Mouse (Mus musculus) hindbrain, postnatal 0 days (tissue): ENCODE data around the gene Ube2e1. TPM values are rescaled to one million over a fixed set of nuclear protein-coding genes. Genes with fewer than 3 reads are reported as not detected.

Experiments
- ATAC-seq: fragments of 200-750 bp; cut with Nextera tagmentation; 2 replicates; pipeline ENCODE4 v1.8.0; 2017; ENCODE audit warnings: mild to moderate bottlenecking, moderate TSS enrichment, moderate library complexity
- DNase-seq: peaks from one replicate; pipeline ENCODE4 v3.0.0-alpha.2; 2015; ENCODE audit warnings: low spot score
- H3K27ac ChIP-seq: fragments of 300-500 bp; sonication (generic); 2 replicates; pipeline ENCODE4 v1.5.1; 2014; ENCODE audit warnings: mild to moderate bottlenecking
- H3K27me3 ChIP-seq: fragments of 300-500 bp; sonication (generic); 2 replicates; pipeline ENCODE4 v1.6.1; 2014; ENCODE audit warnings: low read length, mixed read lengths; ENCODE audit not compliant: insufficient read depth
- H3K36me3 ChIP-seq: fragments of 300-500 bp; sonication (generic); 2 replicates; pipeline ENCODE4 v1.6.1; 2014; ENCODE audit warnings: low read length, mixed read lengths; ENCODE audit not compliant: insufficient read depth
- H3K4me1 ChIP-seq: fragments of 300-500 bp; sonication (generic); 2 replicates; pipeline ENCODE4 v1.6.1; 2014; ENCODE audit warnings: antibody characterized with exemption, low read length, mixed read lengths; ENCODE audit not compliant: insufficient read depth
- H3K4me2 ChIP-seq: fragments of 300-500 bp; sonication (generic); 2 replicates; pipeline ENCODE4 v1.6.1; 2014; ENCODE audit warnings: low read depth, mild to moderate bottlenecking, low read length, moderate library complexity, mixed read lengths
- H3K4me3 ChIP-seq: fragments of 300-500 bp; sonication (generic); 2 replicates; pipeline ENCODE4 v1.5.1; 2014; ENCODE audit warnings: low read length
- H3K9ac ChIP-seq: fragments of 300-500 bp; sonication (generic); replicated peaks from 2 replicates; pipeline ENCODE4 v1.6.1; 2014; ENCODE audit warnings: mild to moderate bottlenecking, low read length, moderate library complexity, mixed read lengths
- H3K9me3 ChIP-seq: fragments of 300-500 bp; sonication (generic); 2 replicates; pipeline ENCODE4 v1.6.1; 2016; ENCODE audit warnings: low read length, mixed read lengths
- CTCF ChIP-seq: IDR thresholded peaks from 2 replicates; pipeline ENCODE4 v1.5.1; 2016; ENCODE audit warnings: antibody characterized with exemption, control low read depth, low read depth
- WGBS: fragments of 180-500 bp; shearing (Covaris S2); extraction: QIAGEN DNeasy Blood & Tissue Kit; methylation state at CpG from one replicate; pipeline ENCODE4 v1.1.7; 2014; 5-methylcytosine and 5-hydroxymethylcytosine counted together
- polyA plus RNA-seq: library from polyadenylated mRNA; unstranded; fragments of >200 nt; fragmentation: Nextera tagmentation; extraction: Ambion mirVana; gene quantifications from 2 replicates; pipeline ENCODE4 v1.2.1, GENCODE M21; 2015
- total RNA-seq: library from RNA; depleted of rRNA; stranded (reverse); fragments of >200 nt; gene quantifications from 2 replicates; pipeline ENCODE4 v1.2.3, GENCODE M21; 2014

Gene Ube2e1
- total and polyA plus RNA-seq, 2 experiments from 2014 or later = 33.5 to 157 TPM

DNA sequence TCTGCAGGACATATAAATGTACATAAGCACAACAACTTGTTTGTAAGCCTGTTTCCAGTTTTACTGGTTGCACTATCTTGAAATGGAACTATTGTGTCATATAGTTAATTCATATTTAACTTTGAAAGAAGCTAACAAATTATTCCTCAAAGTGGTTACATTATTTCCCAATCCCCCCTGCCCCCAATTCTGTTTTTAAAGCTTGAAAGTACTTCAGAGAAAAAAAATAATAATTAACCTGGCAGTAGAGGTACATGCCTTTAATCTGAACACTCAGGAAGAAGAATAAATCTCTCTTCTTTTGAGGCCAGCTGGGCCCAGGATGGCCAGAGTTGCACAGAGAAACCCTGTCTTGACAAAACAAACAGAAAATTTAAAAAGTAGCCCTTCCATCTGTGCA, 37.4 kb upstream of the Ube2e1 start:
- Histone ChIP-seq H3K27ac (no peak overlapping the region), H3K9ac (no peak overlapping the region), H3K27me3 (no peaks in the 10 kb centered on the region), H3K4me2 (no peak overlapping the region), H3K4me1 (no peaks in the 10 kb centered on the region), H3K4me3 (no peak overlapping the region), H3K36me3 (no peaks in the 10 kb centered on the region), H3K9me3 (no peaks in the 10 kb centered on the region)
- no peak for TF ChIP-seq CTCF
- ATAC-seq (no peak), DNase-seq (no peak)

DNA sequence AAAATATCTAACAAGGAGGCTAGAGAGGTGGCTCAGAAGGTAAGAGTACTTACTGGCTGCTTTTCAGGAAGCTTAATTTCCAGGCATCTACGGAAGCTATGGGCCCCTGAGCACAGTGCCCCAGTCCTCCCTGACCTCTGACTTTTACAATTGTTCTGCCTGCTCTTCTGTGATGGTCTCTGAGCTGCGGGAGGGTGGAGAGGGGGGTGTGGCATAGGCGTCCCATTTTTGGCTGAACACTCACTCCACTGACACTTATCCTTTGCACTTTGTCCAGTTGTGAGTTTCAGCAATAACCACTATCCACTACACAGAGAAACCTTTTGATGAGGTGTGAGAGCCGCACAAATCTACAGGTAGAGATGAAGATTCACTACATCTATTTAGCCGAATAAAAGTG, 35.4 kb upstream of the Ube2e1 start:
- ATAC-seq (no peak), DNase-seq (no peak)
- Histone ChIP-seq H3K27ac (no peak overlapping the region), H3K4me3 (no peak overlapping the region), H3K4me2 (no peak overlapping the region), H3K36me3 (no peaks in the 10 kb centered on the region), H3K4me1 (no peaks in the 10 kb centered on the region), H3K27me3 (no peaks in the 10 kb centered on the region), H3K9ac (no peak overlapping the region), H3K9me3 (no peaks in the 10 kb centered on the region)
- TF ChIP-seq CTCF = no peak
- 46% methylated on average over 5 of the region's 5 CpGs for WGBS

DNA sequence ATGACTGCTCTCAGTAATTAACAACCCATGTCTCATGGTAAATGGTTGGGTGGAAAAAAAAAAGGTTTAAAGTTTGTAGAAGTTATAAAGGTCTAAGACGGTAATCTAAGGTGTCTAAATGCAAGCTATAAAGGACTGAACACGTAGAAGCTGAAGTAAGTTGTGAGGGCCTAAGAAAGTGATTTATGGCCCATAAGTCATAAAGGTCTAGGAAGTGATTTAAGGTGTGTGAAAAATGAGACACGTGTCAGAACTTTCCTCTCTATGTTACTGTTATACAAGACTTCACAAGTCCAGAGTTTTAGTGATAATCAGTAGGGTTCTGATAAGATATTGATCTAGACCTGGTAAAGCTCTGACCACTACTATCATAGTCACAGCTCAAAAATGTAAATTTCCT, 32.7 kb upstream of the Ube2e1 start:
- ATAC-seq (no peak), DNase-seq (no peak)
- Histone ChIP-seq H3K9ac (no peak overlapping the region), H3K4me2 (no peak overlapping the region), H3K9me3 (no peaks in the 10 kb centered on the region), H3K27me3 (no peaks in the 10 kb centered on the region), H3K4me3 (no peak overlapping the region), H3K36me3 (no peaks in the 10 kb centered on the region), H3K27ac (no peak overlapping the region), H3K4me1 (no peaks in the 10 kb centered on the region)
- no peak for TF ChIP-seq CTCF
- 88% methylated on average over 3 of the region's 3 CpGs for WGBS

DNA sequence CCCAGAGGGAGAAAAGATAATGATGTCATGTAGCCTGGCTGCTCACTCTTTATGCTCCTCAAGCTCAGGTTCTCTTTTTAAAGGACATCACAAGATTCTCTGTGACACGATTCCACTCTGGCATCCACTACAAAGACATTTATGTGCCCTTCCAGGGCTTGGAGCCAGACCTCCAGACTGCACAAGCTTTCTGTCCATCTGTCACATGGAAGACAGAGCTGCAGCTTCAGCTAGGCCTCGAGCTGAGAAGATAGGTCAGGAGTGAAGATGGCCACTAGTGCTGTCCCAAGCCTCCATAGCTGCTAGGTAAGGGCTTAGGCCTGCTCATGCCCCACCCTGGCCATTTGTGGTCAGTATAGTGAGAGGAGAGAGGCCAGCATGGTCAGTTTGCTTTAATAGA, 24.8 kb upstream of the Ube2e1 start:
- WGBS = 44% methylated on average over 2 of the region's 2 CpGs
- no peaks in the 10 kb centered on the region for H3K27me3 ChIP-seq
- H3K9me3 ChIP-seq = no peaks in the 10 kb centered on the region
- no peak overlapping the region for H3K9ac ChIP-seq
- H3K4me3 ChIP-seq = no peak overlapping the region
- no peak overlapping the region for H3K27ac ChIP-seq
- no peak overlapping the region for H3K4me2 ChIP-seq
- no peaks in the 10 kb centered on the region; the same call in 1 of the 2 replicates for H3K4me1 ChIP-seq
- TF ChIP-seq CTCF = no peak
- DNase-seq (no peak), ATAC-seq (no peak)
- no peaks in the 10 kb centered on the region for H3K36me3 ChIP-seq

DNA sequence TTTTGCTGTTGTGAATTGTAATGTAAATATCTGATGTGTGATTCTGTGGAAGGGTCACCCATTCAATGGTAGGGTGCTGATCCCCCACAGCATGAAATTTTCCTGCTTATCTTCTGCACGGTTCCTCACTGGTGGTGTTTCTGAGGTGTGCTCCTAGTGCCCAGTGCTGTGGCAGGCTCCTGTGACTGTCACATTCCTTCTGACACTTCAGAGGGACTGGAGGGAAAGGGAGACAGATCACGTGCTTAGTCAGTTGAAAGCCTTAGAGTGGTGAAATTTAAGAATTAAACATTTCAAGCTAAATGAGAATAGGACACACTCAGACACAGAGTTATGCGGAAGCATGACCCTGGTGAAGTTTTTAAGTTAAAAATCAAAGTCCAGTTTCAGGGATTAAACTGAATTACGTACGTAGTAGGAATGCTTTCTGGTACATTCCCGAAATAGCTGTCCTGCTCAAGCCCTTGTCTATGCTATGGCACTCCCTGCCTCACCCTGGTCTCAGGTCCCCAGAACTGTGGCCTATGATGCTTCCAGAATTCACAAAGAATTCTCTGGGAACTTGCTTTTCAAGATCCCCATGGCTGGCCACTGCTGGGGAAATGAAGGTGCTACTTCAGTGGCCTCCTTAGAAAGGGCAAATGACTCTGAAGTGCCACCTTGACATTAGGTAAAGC, 24.0 kb upstream of the Ube2e1 start:
- Histone ChIP-seq H3K4me1 (no peaks in the 10 kb centered on the region; the same call in 1 of the 2 replicates), H3K4me3 (no peak overlapping the region), H3K27ac (no peak overlapping the region), H3K36me3 (no peaks in the 10 kb centered on the region), H3K27me3 (no peaks in the 10 kb centered on the region), H3K4me2 (no peak overlapping the region), H3K9ac (no peak overlapping the region), H3K9me3 (no peaks in the 10 kb centered on the region)
- TF ChIP-seq CTCF = no peak
- WGBS = 81% methylated on average over 6 of the region's 6 CpGs
- ATAC-seq (no peak), DNase-seq (no peak)

- 60% methylated on average over 3 of the region's 3 CpGs for WGBS
- no peaks in the 10 kb centered on the region for H3K36me3 ChIP-seq
- H3K4me3 ChIP-seq = no peak overlapping the region
- ATAC-seq (no peak), DNase-seq (no peak)
- no peaks in the 10 kb centered on the region; the same call in 1 of the 2 replicates for H3K4me1 ChIP-seq
- no peak overlapping the region for H3K27ac ChIP-seq
- H3K27me3 ChIP-seq = no peaks in the 10 kb centered on the region
- TF ChIP-seq CTCF = peak; percentile 22; the same call in 1 of the 2 replicates
- H3K9ac ChIP-seq = no peak overlapping the region
- no peaks in the 10 kb centered on the region for H3K9me3 ChIP-seq
- no peak overlapping the region for H3K4me2 ChIP-seq
These were observed 21.9 kb upstream of the Ube2e1 start for GRCm38 (mm10) chr14:18353525-18353924.

- DNase-seq (peak; percentile 17), ATAC-seq (no peak)
- no peak overlapping the region for H3K4me3 ChIP-seq
- H3K27me3 ChIP-seq = no peaks in the 10 kb centered on the region
- no peaks in the 10 kb centered on the region; the same call in 1 of the 2 replicates for H3K4me1 ChIP-seq
- no peaks in the 10 kb centered on the region for H3K36me3 ChIP-seq
- WGBS = 56% methylated on average over 3 of the region's 3 CpGs
- no peaks in the 10 kb centered on the region for H3K9me3 ChIP-seq
- H3K27ac ChIP-seq = no peak overlapping the region
- H3K4me2 ChIP-seq = no peak overlapping the region
- H3K9ac ChIP-seq = no peak overlapping the region
- no peak for TF ChIP-seq CTCF
These were observed 21.3 kb upstream of the Ube2e1 start for GRCm38 (mm10) chr14:18352934-18353333.
